Mouse (Mus musculus): ENCODE data around the gene Cpox.

DNA sequence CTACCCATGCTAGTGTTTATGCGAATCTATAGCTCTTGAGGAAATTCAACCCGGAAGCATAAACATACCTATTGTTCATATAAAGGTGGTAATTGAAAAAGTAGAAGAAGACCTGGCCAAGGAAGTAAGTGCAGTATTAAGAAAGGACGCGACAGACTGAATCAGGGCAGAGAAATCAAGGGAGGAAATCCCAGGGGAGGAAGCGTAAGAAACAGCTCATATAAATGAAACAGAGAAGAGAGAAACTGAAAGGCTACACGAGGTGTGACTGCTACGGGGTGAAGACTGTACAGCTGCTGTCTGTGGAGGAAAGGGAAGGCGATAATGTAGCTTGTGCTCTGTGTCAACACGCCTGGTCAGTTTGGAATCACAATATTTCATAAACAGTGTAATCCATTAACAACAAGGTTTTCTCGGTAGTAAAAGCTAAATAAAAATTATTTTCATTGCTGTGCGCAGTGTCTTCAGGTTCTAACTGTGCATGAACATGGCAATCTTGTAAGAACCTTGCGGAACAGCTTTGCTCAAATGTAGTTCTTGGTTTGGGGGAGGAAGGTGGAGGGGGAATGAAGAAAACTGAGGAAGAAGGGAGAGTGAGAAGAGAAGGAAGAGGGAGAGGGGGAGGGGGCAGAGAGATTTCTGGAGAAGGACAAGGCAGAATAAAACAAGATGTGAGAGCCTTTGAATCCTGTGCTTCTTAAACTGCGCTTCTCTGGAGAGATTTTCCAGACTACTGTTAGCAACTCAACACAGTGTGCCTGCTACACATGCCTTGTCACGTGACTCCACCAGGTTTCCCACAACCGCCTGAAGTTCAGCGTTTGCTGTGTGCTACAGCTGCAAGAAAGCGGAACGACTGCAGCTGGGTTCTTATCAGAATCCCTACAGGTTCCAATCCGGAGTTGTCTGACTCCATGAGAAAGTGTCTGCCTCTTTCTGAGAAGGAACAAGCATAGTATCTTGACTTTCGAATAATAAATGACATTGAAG, 15.8 kb downstream of the Cpox start:
- TF ChIP-seq GATA1 (IDR thresholded peaks at IDR 0.05; ENCODE audit: borderline replicate concordance, low read length) (no peak), CTCF (IDR thresholded peaks at IDR 0.05; ENCODE audit: low read depth, low read length) (no peak)
